Mouse (Mus musculus) bone marrow, adult 2 months (tissue): ENCODE results near the gene Pcbd1. TPM values are rescaled to one million over a fixed set of nuclear protein-coding genes. Genes with fewer than 3 reads are reported as not detected.

Source experiments
- H3K27ac ChIP-seq: fragments of 200-500 bp; 2 replicates; pipeline ENCODE4 v1.5.1; 2012; ENCODE audit warnings: low read depth, mild to moderate bottlenecking, control low read depth, inconsistent platforms, low read length; ENCODE audit not compliant: control insufficient read depth, poor library complexity, insufficient read depth
- H3K4me1 ChIP-seq: fragments of 200-500 bp; 2 replicates; pipeline ENCODE4 v1.6.1; 2011; ENCODE audit warnings: low read length; ENCODE audit not compliant: control insufficient read depth, insufficient read depth
- H3K4me3 ChIP-seq: fragments of 200-500 bp; replicated peaks from 2 replicates; pipeline ENCODE3; 2011; ENCODE audit warnings: mild to moderate bottlenecking, low read depth, low read length, control low read depth; ENCODE audit not compliant: control insufficient read depth
- CTCF ChIP-seq: fragments of 200-500 bp; IDR thresholded peaks from 2 replicates; pipeline ENCODE4 v1.5.1; 2011; ENCODE audit warnings: low read length, control low read depth; ENCODE audit not compliant: control insufficient read depth, insufficient read depth
- POLR2A ChIP-seq: fragments of 200-500 bp; IDR thresholded peaks from 2 replicates; pipeline ENCODE4 v1.6.1; 2011; ENCODE audit warnings: low read depth, mild to moderate bottlenecking, control low read depth, low read length, borderline replicate concordance; ENCODE audit not compliant: control insufficient read depth
- WGBS: fragments of 180-500 bp; shearing (Covaris S2); methylation state at CpG from one replicate; pipeline ENCODE4 v1.1.7; 2018; 5-methylcytosine and 5-hydroxymethylcytosine counted together
- polyA plus RNA-seq: library from polyadenylated mRNA; stranded (reverse); fragments of >200 nt; gene quantifications from 2 replicates; pipeline ENCODE4 v1.2.4, GENCODE M21; 2011; ENCODE audit warnings: low replicate concordance; ENCODE audit not compliant: missing spikeins, insufficient read depth, insufficient read length

The Pcbd1 gene
- polyA plus RNA-seq, 1 experiment: 5.2 TPM

DNA sequence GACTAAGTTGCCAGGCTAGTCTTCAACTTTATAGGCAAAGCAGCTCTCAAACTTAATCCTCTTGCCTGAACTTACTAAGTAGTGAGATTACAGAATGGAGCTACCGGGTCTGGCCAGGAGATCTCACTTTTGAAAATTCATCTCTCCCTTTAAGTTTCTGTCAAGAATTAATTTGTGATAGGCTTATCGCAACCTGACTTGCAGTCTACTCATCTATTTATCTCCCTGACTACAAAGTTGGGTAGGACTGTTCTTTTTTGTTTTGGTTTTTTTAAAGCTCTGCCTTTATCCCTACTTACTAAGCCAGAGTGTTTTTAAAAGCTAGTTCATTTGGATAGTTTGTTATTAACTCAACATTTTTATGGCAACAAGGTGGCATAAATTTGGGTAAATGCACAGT, 35.3 kb downstream of the Pcbd1 start:
- TF ChIP-seq CTCF: no peak
- TF ChIP-seq POLR2A: no peak
- H3K4me3 ChIP-seq: no peak overlapping the region
- 74% methylated on average over 2 of the region's 2 CpGs for WGBS
- H3K27ac ChIP-seq: no peak overlapping the region
- peaks cover 1% of the 10 kb centered on the region; the same call in 1 of the 2 replicates for H3K4me1 ChIP-seq

DNA sequence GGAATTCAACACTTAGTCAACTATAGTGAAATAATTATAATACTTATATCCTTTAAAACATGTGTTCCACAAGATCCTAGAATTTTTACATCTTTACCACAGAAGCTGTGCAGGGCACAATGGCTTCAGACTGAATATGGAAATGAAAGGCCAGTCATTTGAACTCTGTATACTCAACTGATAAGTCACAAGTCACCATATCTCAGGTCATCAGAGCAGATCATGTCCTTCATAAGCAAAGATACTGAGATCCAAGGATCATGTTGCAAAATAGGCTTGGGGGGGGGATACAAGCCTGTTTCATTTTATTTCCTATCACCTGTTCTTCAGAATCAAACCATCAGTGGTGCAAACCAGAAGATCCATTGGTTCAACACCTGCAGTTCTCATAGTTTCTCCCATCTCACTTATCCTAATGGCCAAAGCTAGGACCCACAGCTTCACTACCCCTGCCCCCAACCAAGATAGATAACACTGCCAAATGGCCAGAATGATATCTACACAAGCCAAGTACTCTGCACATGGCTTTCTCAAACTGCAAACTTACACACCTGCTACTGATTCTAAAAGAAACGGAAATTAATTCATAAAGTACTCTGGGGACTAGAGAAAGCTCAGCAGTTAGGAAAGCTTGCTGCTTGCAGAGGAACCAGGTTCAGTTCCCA, 39.7 kb downstream of the Pcbd1 start:
- Histone ChIP-seq H3K4me3 (no peak overlapping the region), H3K4me1 (no peaks in the 10 kb centered on the region), H3K27ac (no peak overlapping the region)
- TF ChIP-seq CTCF (no peak), POLR2A (no peak)
- 59% methylated on average over 1 of the region's 1 CpGs for WGBS

DNA sequence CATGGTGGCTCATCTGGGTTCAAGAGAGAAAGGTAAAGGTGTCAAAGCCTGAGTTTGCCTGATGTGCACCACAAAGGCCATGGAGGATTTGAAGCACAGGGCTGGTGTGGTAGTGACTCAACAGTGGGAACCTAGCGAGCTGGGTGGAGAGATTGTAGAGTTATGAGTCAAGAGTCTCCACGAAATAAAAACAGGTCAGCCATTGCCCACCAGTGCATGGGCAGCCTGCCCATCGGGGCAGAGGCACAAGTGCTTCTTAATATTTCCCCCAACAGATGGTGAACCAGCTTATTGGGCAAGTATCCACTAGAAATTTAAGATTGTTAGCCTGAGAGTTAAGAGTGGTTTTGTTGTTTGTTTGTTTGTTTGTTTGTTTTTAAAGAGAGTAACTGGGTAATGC, 41.8 kb downstream of the Pcbd1 start:
- Histone ChIP-seq H3K4me1 (no peaks in the 10 kb centered on the region), H3K27ac (no peak overlapping the region), H3K4me3 (no peak overlapping the region)
- 72% methylated on average over 3 of the region's 3 CpGs for WGBS
- no peak for TF ChIP-seq CTCF
- no peak for TF ChIP-seq POLR2A

DNA sequence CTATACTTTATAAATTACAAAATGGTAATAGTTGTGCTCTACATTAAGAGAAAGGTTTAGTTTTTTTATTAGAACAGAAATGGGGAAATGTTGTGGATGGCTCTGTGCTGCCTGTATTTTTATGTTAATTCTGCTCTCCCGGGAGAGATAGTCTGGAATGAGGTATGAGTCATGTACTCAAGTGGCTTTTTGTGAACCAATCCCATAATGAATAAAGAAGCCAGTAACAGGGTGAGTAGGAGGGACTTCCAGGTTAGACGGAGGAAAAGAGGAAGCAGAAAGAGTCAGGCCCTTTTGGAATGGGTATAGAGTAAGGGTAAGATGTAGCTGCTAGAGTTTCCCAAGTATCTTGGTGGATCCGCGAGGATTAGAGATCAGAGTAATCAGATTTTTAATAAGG, 44.9 kb downstream of the Pcbd1 start:
- TF ChIP-seq CTCF (no peak), POLR2A (no peak)
- WGBS: 62% methylated on average over 4 of the region's 4 CpGs
- Histone ChIP-seq H3K4me1 (no peaks in the 10 kb centered on the region; the same call in 1 of the 2 replicates), H3K4me3 (no peak overlapping the region), H3K27ac (no peak overlapping the region)

DNA sequence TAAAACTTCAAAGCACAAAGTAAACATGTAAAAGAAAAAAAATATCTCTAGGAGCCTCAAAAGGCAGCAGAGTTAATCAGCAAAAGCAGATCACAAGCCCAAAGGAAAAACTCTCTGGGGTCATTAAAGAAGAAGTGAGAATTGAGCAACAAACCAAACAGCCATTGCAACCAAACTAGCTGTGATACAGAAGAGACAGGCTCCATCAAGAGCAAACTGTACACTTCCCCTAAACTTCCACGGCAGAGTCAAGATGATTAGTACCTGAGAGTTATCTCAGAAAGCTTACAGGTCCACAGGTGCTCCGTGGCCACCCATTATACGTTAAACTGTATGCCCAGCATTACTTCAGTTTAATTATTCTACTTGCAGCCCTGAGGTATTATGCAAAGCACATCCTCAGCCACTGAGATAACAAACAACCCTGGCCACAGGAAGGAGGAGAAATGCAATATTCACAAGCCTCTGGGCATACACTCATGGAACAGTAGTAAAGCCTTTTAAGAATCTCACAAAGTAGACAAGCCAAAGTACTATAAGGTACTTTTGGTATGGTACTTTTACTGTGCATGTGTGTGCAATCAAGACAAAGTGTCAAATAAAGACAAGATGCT, 46.2 kb downstream of the Pcbd1 start:
- Histone ChIP-seq H3K4me3 (no peak overlapping the region), H3K27ac (no peak overlapping the region), H3K4me1 (no peaks in the 10 kb centered on the region; the same call in 1 of the 2 replicates)
- TF ChIP-seq POLR2A (no peak), CTCF (no peak)
- 29% methylated on average over 3 of the region's 3 CpGs for WGBS

DNA sequence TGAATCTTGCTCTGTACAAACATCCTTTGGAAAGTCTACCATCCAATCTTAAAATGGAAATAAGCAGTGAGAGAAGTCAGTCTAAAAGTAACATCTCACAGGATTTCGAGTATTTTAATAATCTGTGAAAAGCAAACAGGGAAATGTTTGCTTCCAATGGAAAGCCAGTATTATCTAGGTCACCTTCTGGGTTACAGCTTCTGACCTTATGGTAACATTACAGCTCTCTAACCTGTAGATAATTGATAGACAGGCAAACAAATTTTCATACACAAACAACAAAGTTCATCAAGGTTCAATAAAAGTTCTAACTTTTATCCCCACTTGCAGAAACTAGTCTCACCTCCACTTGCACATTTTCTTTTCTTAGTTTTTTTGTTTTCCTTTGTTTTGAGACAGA, 48.4 kb downstream of the Pcbd1 start:
- no peaks in the 10 kb centered on the region; the same call in 1 of the 2 replicates for H3K4me1 ChIP-seq
- no peak overlapping the region for H3K4me3 ChIP-seq
- H3K27ac ChIP-seq: no peak overlapping the region
- TF ChIP-seq POLR2A (no peak), CTCF (no peak)
- WGBS: 76% methylated on average over 1 of the region's 1 CpGs

DNA sequence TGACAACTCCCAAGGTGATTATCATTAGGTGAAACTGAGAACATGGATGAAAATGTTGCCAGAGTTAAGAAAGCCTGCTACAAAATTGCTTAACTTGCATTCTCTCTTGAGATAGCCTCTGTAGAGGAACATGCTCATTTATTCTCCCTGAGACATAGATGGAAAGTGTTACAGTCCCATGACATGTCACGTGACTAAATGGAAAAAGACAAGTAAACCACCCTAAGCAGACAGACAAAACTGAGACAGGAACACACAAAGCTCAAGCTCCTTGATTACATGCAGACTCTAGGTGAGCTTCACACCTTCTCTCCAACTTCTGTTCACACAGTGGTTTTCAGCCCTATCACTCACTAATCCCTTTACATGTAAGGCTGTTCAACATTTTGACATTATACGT, 54.2 kb downstream of the Pcbd1 start:
- H3K27ac ChIP-seq: no peak overlapping the region
- no peak overlapping the region for H3K4me3 ChIP-seq
- H3K4me1 ChIP-seq: no peaks in the 10 kb centered on the region; the same call in 1 of the 2 replicates
- no peak for TF ChIP-seq CTCF
- no peak for TF ChIP-seq POLR2A
- WGBS: 63% methylated on average over 2 of the region's 2 CpGs

Other genes starting within 250 kb of the Pcbd1 start
- 10.5 and 18.7 TPM in 2 replicates for gene Sgpl1, start 58.4 kb downstream of the Pcbd1 start, polyA plus RNA-seq
- 7.3 TPM in 1 of 2 replicates, not detected in the other for gene Tbata, start 82.6 kb downstream of the Pcbd1 start, polyA plus RNA-seq
- gene Adamts14, start 184.1 kb downstream of the Pcbd1 start, polyA plus RNA-seq: 1.5 and 3.6 TPM in 2 replicates
- 0.79 and 1.0 TPM in 2 replicates for gene Prf1, start 208.5 kb downstream of the Pcbd1 start, polyA plus RNA-seq